Mouse (Mus musculus) gonadal fat pad, adult 2 months (tissue): ENCODE measurements at regions not wholly inside any gene's neighbourhood (a gene's known extent, or its start where the extent isn't known, plus 50 kb on each side); places are given as distances from the start of the nearest gene placed in this dataset.

Experiments used
- DNase-seq: peaks from one replicate; pipeline ENCODE4 v3.0.0-alpha.2; 2012; ENCODE audit warnings: low read depth

GRCm38 (mm10) chr5:119613981-119614770, 56.3 kb upstream of the Tbx3 start:
- DNase-seq = no peak

- DNase-seq = no peak
These were observed 54.8 kb upstream of the Tbx3 start for GRCm38 (mm10) chr5:119615681-119616080.

- peak; percentile 20 for DNase-seq
These were observed 52.6 kb upstream of the Tbx3 start for GRCm38 (mm10) chr5:119617856-119618255.

- DNase-seq = no peak
These were observed 50.6 kb upstream of the Tbx3 start for GRCm38 (mm10) chr5:119619906-119620305.
